Mouse (Mus musculus) myocyte (in vitro differentiated cells): ENCODE results near the gene Hpcal1.

Experiments used
- MAX ChIP-seq: IDR thresholded peaks from one replicate; pipeline ENCODE4 v1.6.1; 2011; ENCODE audit warnings: low read depth, mild to moderate bottlenecking, control low read depth
- POLR2A ChIP-seq: IDR thresholded peaks from one replicate; pipeline ENCODE4 v1.6.1; 2011; ENCODE audit warnings: low read depth, mild to moderate bottlenecking, control low read depth, moderate library complexity; ENCODE audit not compliant: insufficient read length
- TCF12 ChIP-seq: IDR thresholded peaks from one replicate; pipeline ENCODE4 v1.6.1; 2011; ENCODE audit warnings: mild to moderate bottlenecking, control low read depth; ENCODE audit not compliant: poor library complexity, insufficient read depth, severe bottlenecking

DNA sequence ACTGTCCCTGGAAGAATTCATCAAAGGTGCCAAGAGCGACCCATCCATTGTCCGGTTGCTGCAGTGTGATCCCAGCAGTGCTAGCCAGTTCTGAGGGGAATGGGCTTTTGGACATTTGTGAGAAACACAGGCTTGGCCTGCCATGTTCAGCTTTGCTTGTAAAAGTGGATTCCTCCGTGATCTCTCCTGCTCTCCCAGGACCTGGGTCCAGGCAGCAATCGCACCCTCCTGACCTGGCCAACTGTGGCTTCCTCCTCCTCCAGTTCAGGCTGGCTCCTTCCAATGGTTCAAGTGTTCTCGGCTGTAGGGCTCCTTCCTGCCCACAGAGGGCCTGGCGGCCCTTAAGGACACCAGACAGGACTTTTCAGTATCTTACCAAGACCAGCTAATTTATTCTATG, 100.5 kb downstream of the Hpcal1 start:
- TF ChIP-seq POLR2A (no peak), MAX (no peak), TCF12 (no peak)
